Mouse (Mus musculus) limb, embryonic 11.5 days (tissue): ENCODE results near the gene Gm7029. TPM values are rescaled to one million over a fixed set of nuclear protein-coding genes. Genes with fewer than 3 reads are reported as not detected.
"Not testable (repeated sequence)": the region's sequence is repeated elsewhere in the genome, so short reads cannot be mapped to it uniquely, and the experiment has no call there.

ENCODE experiments used
- ATAC-seq: fragments of 200-750 bp; cut with Nextera tagmentation; 2 replicates; pipeline ENCODE4 v1.8.0; 2017; ENCODE audit warnings: low read depth; ENCODE audit not compliant: insufficient number of reproducible peaks, low FRiP score, low TSS enrichment
- DNase-seq: peaks from one replicate; pipeline ENCODE4 v3.0.0-alpha.2; 2015; ENCODE audit warnings: low spot score
- H3K27ac ChIP-seq: fragments of 300-500 bp; sonication (generic); replicated peaks from 2 replicates; pipeline ENCODE4 v1.5.1; 2014; ENCODE audit warnings: low read depth, mild to moderate bottlenecking, low read length
- H3K27me3 ChIP-seq: fragments of 300-500 bp; sonication (generic); 2 replicates; pipeline ENCODE4 v1.6.1; 2014; ENCODE audit warnings: mild to moderate bottlenecking, low read length, mixed read lengths; ENCODE audit not compliant: control insufficient read depth, insufficient read depth
- H3K36me3 ChIP-seq: fragments of 300-500 bp; sonication (generic); 2 replicates; pipeline ENCODE4 v1.6.1; 2014; ENCODE audit warnings: mild to moderate bottlenecking, low read length, moderate library complexity, mixed read lengths; ENCODE audit not compliant: control insufficient read depth, insufficient read depth
- H3K4me1 ChIP-seq: fragments of 300-500 bp; sonication (generic); 2 replicates; pipeline ENCODE4 v1.6.1; 2014; ENCODE audit warnings: low read length, mixed read lengths; ENCODE audit not compliant: control insufficient read depth, insufficient read depth
- H3K4me2 ChIP-seq: fragments of 300-500 bp; sonication (generic); 2 replicates; pipeline ENCODE4 v1.6.1; 2014; ENCODE audit warnings: low read depth, mild to moderate bottlenecking, moderate library complexity; ENCODE audit not compliant: severe bottlenecking
- H3K4me3 ChIP-seq: fragments of 300-500 bp; sonication (generic); 2 replicates; pipeline ENCODE4 v1.5.1; 2014; ENCODE audit warnings: low read depth, low read length
- H3K9ac ChIP-seq: fragments of 300-500 bp; sonication (generic); 2 replicates; pipeline ENCODE4 v1.6.1; 2014; ENCODE audit warnings: mild to moderate bottlenecking, low read length
- H3K9me3 ChIP-seq: fragments of 300-500 bp; sonication (generic); 2 replicates; pipeline ENCODE4 v1.6.1; 2016; ENCODE audit warnings: low read length; ENCODE audit not compliant: control insufficient read depth
- WGBS: fragments of 180-500 bp; shearing (Covaris S2); extraction: QIAGEN DNeasy Blood & Tissue Kit; methylation state at CpG from one replicate; pipeline ENCODE4 v1.1.7; 2014; 5-methylcytosine and 5-hydroxymethylcytosine counted together
- polyA plus RNA-seq: library from polyadenylated mRNA; unstranded; fragments of >200 nt; fragmentation: Nextera tagmentation; extraction: Ambion mirVana; gene quantifications from 2 replicates; pipeline ENCODE4 v1.2.1, GENCODE M21; 2014

The Gm7029 gene
- polyA plus RNA-seq, 1 experiment from 2014 or later, result not detected

DNA sequence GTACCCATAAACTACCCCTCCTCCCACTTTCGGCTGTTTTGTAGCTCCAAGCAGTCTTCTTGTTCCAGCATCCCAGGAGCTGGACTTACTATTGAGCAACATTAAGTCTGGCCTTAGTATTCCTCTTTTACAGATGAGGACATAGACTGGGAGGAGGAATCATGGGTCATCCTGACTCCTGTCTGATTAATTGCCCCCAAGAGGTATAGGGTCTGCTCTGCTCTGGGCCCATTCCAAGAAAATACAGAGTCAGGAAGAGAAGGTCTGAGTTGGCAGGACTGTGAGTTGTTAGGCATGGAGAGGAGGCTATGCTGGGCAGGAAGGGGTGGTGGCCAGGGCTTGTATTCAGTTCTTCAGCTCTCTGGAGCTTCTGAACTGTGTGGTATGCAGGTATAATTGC lies 29.4 kb upstream of the Gm7029 start:
- no peak overlapping the region for H3K9ac ChIP-seq
- no peaks in the 10 kb centered on the region for H3K27me3 ChIP-seq
- peak overlapping the region; percentile 92; the same call in 1 of the 2 replicates for H3K4me2 ChIP-seq
- no peak overlapping the region for H3K27ac ChIP-seq
- no peak overlapping the region; the same call in 1 of the 2 replicates for H3K4me3 ChIP-seq
- ATAC-seq (no peak), DNase-seq (no peak)
- 61% methylated on average over 1 of the region's 1 CpGs for WGBS
- 0 out of 2 replicates have a peak, but pooled peaks cover 6% of the 10 kb centered on the region for H3K4me1 ChIP-seq
- H3K9me3 ChIP-seq, result no peaks in the 10 kb centered on the region
- H3K36me3 ChIP-seq, result peaks cover 7% of the 10 kb centered on the region; the same call in 1 of the 2 replicates

DNA sequence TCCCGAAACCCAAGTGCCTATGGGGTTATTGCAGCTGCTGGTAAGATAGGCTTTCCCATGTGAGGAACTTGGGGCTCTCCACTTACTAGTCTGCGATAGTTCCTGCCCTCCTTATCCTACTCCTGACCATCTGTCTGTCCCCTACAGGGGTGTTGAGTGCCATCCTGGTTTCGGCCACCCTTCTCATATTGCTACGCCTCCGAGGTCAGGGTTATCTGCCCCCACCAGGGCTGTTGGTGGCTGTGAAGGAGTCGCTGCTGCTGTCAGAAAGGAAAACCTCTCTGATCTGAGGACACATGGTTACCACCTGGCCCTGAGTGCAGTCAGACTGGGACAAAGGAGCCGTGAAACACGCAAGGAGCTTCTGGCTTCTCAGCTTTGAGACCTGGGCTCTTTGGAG lies 25.5 kb upstream of the Gm7029 start:
- Histone ChIP-seq H3K4me3 (no peak overlapping the region), H3K4me2 (no peak overlapping the region), H3K4me1 (0 out of 2 replicates have a peak, but pooled peaks cover 6% of the 10 kb centered on the region), H3K36me3 (peaks cover 5% of the 10 kb centered on the region; the same call in 1 of the 2 replicates), H3K9me3 (no peaks in the 10 kb centered on the region), H3K9ac (no peak overlapping the region), H3K27me3 (no peaks in the 10 kb centered on the region), H3K27ac (no peak overlapping the region)
- DNase-seq (no peak), ATAC-seq (no peak)
- 48% methylated on average over 8 of the region's 8 CpGs for WGBS

DNA sequence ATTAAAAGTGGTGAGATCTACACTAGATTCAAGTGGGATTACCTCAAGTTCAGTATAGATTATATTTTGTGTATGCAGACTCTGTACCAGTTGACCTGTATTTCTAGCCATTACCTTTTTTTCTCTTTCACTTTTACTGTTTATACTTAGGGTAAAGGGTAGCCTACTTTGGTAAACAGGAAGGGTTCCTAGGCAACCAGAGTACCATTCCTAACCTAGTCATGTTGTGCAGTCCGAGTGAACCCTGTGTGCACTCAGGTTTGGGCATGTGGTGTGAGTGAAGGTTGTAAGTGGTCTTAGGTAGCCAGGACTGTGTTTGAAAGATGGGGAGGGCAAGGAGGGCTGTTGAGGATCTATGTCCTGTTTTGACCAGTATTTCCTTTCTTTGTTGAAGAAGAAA lies 22.3 kb upstream of the Gm7029 start:
- Histone ChIP-seq H3K9me3 (no peaks in the 10 kb centered on the region), H3K4me3 (no peak overlapping the region), H3K4me2 (no peak overlapping the region), H3K36me3 (peaks cover 5% of the 10 kb centered on the region; the same call in 1 of the 2 replicates), H3K9ac (no peak overlapping the region), H3K27ac (no peak overlapping the region), H3K27me3 (no peaks in the 10 kb centered on the region), H3K4me1 (no peaks in the 10 kb centered on the region)
- 72% methylated on average over 1 of the region's 1 CpGs for WGBS
- DNase-seq, result no peak
- ATAC-seq, result no peak

DNA sequence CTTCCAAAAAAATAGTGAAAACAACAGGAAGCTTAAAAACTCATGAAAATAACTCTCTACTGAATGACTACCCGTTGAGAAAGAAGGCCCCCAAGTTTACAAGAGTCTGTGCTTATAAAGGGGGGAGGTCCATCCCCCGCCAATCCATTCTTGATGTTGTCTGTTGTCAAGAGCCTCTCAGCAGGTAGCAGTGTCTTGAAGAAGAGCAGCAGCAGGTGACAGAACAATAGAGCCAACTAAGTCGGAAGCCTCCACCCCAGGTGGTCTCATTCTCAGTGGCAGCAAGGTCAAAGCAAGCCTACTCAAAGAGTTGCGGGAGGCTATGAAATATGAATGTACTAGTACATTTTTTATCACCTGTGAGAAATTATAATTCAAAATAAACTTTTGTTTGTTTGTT lies 15.8 kb upstream of the Gm7029 start:
- Histone ChIP-seq H3K4me1 (no peaks in the 10 kb centered on the region), H3K36me3 (no peaks in the 10 kb centered on the region), H3K9me3 (no peaks in the 10 kb centered on the region), H3K27ac (no peak overlapping the region), H3K27me3 (no peaks in the 10 kb centered on the region), H3K9ac (no peak overlapping the region), H3K4me2 (no peak overlapping the region), H3K4me3 (no peak overlapping the region)
- DNase-seq (no peak), ATAC-seq (no peak)
- WGBS, result 76% methylated on average over 4 of the region's 4 CpGs

DNA sequence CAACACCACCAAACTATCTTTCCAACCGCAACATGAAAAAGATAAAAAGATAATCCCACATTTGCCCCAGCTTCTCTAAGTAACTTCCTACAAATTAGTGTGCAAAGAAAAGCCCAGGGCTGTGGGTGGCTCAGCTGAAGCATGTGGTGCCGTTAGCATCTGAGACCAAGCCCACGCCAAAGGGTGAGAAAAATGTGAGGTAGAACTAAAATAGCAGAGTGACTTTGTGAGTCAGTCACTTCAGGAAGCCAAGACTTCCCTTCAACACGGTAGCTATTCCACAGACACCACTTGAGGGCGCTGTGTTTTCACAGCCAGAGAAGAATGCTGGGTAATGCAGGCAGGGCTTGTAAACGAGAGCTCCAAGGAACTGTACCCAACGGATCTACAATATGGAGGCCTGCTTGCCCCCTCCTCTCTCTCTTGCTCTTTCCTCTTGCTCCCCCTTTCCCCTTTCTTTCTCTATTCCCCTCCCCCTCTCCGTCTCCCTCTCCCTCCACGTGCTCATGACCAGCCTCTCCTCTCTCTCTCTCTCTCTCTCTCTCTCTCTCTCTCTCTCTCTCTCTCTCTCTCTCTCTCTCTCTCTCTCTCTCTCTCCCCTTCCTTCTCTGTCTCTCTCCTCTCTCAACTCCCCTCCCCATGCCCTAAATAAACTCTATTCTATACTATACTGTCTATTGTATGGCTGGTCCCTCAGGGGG lies 8.2 kb upstream of the Gm7029 start:
- Histone ChIP-seq H3K4me2 (no peak overlapping the region), H3K27ac (no peak overlapping the region), H3K4me1 (no peaks in the 10 kb centered on the region), H3K36me3 (no peaks in the 10 kb centered on the region), H3K9ac (no peak overlapping the region), H3K27me3 (no peaks in the 10 kb centered on the region), H3K9me3 (no peaks in the 10 kb centered on the region), H3K4me3 (no peak overlapping the region)
- no peak for ATAC-seq
- 43% methylated on average over 9 of the region's 9 CpGs for WGBS
- DNase-seq, result peak; percentile 54

DNA sequence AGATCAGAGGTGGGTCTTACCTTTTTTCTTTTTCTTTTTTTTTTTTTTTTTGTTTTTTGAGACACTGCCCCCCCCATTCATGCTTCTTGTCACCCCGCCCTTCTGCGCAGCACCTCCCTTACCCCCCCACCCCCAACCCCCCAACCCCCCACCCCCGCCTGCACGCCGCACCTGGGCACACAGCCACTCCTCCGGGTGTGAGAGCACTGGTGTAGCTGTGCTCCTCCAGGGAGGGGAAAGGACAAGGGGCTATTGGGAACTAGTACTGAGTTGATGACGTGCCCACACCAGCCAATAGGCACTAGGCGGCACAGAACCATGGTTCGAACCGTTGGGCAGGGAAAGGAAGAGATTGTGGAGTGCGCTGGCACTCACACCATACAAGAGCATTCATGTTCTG lies 774 bp downstream of the Gm7029 start:
- 84% methylated on average over 11 of the region's 11 CpGs for WGBS
- ATAC-seq, result no peak

DNA sequence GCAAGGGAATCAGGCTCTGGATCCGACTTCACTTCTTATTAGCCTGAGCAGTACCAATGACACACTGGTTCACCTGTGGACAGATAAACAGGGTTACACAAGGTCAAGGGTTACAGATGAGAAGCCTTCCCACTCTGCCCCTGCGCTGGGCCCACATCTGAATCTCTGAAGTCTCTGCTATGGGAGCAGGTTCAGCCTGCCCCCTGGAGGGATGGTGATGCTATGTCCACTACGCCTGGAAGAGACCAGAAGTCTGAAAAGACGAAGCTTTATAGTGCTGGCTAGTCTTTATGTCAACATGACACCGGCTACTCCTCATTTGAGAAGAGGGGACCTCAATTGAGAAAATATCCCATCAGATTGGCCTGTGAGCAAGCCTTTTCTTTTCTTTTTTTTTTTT lies 2.2 kb downstream of the Gm7029 start:
- not testable (repeated sequence) for H3K4me3 ChIP-seq, H3K4me2 ChIP-seq, H3K9ac ChIP-seq, H3K9me3 ChIP-seq, H3K27me3 ChIP-seq, H3K4me1 ChIP-seq, H3K27ac ChIP-seq, ATAC-seq
- peak; percentile 26 for DNase-seq
- peaks cover 13% of the 10 kb centered on the region; the same call in 1 of the 2 replicates for H3K36me3 ChIP-seq
- WGBS, result 82% methylated on average over 5 of the region's 5 CpGs

More for the DNA sequence above, 774 bp downstream of the Gm7029 start:
- no peaks in the 10 kb centered on the region for H3K4me1 ChIP-seq
- no peak overlapping the region for H3K4me3 ChIP-seq
- H3K4me2 ChIP-seq, result no peak overlapping the region
- no peaks in the 10 kb centered on the region for H3K27me3 ChIP-seq
- no peak overlapping the region for H3K9ac ChIP-seq
- H3K27ac ChIP-seq, result no peak overlapping the region
- H3K36me3 ChIP-seq, result peaks cover 7% of the 10 kb centered on the region; the same call in 1 of the 2 replicates
- DNase-seq, result no peak
- H3K9me3 ChIP-seq, result no peaks in the 10 kb centered on the region

DNA sequence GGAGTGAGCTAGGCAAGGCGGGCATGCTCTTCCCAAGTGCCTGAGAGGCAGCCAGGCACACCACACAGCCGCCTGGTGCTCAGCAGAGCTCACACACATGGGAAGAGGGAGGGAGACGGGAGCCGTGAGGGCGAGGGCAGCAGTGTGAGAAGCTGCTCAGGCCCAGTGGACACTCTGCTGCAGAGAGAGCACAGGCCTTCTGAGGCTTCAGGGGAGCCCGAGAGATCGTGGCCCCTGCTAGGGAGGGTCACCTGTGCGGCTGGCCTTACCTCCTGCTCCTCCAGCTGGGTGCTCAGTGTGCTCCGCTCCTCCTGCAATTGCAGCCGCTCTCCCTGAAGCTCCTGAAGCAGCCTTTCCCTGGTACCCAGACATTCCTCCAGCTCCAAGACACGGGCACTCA lies 10.7 kb downstream of the Gm7029 start:
- not testable (repeated sequence) for DNase-seq, H3K9ac ChIP-seq, H3K9me3 ChIP-seq, ATAC-seq, H3K4me2 ChIP-seq, H3K4me1 ChIP-seq, H3K4me3 ChIP-seq, H3K27ac ChIP-seq, H3K27me3 ChIP-seq
- peaks cover 22% of the 10 kb centered on the region for H3K36me3 ChIP-seq
- 86% methylated on average over 9 of the region's 11 CpGs for whole genome bisulfite sequencing

DNA sequence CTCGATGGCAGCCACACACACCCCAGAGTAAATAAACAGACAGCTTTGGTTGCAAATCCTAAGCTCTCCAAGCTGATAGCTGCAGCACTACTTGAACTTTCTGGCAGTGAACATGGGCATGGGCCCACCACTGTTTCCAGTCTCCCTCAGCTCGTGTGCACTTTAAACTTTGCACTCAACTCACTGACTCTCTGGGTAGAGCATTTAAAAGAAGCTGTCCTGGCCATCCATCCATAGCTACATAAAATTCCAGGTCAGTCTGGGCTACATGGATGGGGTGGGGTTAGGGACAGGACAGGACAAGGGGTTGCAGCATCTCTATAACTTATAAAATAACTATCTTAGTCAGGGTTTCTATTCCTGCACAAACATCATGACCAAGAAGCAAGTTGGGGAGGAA lies 14.2 kb downstream of the Gm7029 start:
- not testable (repeated sequence) for H3K4me1 ChIP-seq, H3K4me3 ChIP-seq
- 62% methylated on average over 2 of the region's 2 CpGs for WGBS

More for the DNA sequence above, 14.2 kb downstream of the Gm7029 start:
- H3K27ac ChIP-seq, H3K27me3 ChIP-seq, H3K9ac ChIP-seq, H3K9me3 ChIP-seq, H3K36me3 ChIP-seq, H3K4me2 ChIP-seq, DNase-seq, ATAC-seq: not testable (repeated sequence)
